Mouse (Mus musculus) liver, adult 2 months (tissue): ENCODE data around the gene Tnip3.

Source experiments
- CTCF ChIP-seq: fragments of 200-500 bp; IDR thresholded peaks from 2 replicates; pipeline ENCODE4 v1.5.1; 2011; ENCODE audit warnings: low read depth, low read length, control low read depth
- POLR2A ChIP-seq: fragments of 200-500 bp; IDR thresholded peaks from 2 replicates; pipeline ENCODE4 v1.6.1; 2011; ENCODE audit warnings: low read length, control low read depth; ENCODE audit not compliant: insufficient read depth; ENCODE audit errors: extremely low read depth

DNA sequence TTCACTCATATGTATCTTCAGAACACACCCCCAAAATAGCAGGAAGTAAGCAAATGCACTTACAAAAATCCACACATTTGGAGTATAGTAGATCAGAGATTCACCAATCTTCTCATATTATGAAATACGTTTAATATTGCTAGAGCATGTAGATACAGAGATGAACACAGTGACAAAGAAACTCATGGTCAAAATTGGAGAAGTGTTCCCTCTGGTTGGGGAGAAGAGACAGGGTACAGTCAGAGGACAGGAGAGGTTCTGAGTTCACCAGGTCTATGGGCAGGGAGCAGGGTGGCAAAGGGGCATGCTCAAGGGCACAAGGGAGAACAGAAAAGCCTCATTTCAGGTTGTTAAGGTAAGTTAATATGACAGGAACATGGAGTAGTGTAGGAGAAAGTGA, 63.7 kb downstream of the Tnip3 start:
- TF ChIP-seq POLR2A (no peak), CTCF (no peak)
